Mouse (Mus musculus) thymus, postnatal 36 days (tissue): ENCODE data around the gene Arrb1.
"Not testable (repeated sequence)": the region's sequence is repeated elsewhere in the genome, so short reads cannot be mapped to it uniquely, and the experiment has no call there.

Experiments
- DNase-seq, 2 experiments: peaks; one replicate each; pipeline ENCODE4 v3.0.0; 2022; ENCODE audit warnings: mixed read lengths in 2 of 2

The Arrb1 gene

DNA sequence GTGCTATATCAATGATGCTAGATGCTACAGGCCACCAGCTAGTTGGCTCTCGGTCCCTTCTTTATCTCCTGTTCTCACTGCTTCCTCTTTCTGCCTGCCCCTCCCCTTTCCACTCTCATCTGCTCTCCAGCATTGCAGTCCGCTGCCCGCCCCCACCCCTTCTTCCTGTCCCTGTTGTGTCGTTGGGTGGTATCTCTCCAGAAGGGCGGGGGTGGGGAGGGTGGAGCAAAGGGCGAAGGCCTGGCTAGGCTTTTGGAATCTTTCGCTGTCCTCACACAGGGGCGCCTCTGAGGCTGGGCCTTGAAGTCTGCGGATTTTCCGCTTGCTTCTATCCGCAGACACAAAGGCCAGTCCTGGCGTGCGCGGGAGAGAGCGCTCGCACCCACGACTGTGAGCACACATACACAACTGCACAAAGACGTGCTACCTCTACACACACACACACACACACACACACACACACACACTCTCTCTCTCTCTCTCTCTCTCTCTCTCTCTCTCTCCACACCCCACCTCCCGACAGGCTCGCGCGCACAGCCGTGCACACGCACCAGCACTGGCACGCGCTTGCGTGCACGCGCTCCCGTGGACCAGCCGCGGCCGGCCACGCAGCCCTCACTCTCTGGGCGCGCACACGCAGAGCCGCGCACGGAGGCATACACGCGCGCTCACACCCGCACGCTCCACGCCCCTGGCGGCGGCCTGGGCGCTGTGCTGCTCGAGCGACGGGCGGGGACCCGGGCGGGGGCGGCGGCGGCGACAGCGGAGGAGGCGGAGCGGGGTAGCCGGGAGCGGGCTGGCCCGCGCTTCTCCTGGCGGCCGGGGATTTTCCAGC, at the start of gene Arrb1:
Gene Arrb1, plus strand, starts transcription at position 566 of the 835 bp plus-strand sequence.
- DNase-seq: peak; percentile 82 to 87

DNA sequence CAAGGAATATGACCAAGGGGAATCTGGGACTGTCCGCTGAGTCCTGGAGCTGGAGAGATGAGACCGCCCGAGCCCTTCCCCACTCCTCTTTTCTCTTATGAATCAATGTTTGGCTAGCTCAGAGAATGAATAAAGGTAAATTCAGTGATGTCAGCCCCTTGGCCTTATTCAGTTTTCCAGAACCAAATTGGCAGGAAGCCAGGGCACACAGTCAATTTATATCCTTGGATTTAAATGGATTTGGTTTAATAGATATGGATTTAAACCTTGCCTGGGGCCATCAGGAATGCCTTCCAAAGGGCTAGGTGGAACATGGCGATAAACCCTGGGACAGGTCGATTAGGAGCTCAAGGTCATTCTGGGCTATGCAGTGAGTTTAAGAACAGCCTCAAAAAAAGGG, 45.6 kb upstream of the Arrb1 start:
- DNase-seq: no peak

DNA sequence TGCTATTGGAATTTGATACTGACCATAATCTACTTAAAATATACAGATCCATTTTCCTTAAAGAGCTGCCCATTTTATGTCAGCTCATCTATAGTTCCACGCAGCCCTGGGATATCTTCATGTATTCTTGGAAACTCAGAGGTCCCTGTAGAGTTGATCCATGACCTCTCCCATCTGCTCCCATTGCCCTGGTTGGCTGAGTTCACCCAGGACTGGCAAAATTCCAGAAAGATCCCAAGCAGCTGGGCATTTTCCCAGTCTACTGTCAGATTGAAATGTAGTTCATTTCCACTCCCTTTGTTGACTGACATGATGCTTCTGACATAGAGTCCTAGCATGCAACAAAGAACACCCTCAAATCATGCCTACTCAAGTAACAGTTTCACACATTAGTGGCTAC, 36.1 kb upstream of the Arrb1 start:
- no peak for DNase-seq

DNA sequence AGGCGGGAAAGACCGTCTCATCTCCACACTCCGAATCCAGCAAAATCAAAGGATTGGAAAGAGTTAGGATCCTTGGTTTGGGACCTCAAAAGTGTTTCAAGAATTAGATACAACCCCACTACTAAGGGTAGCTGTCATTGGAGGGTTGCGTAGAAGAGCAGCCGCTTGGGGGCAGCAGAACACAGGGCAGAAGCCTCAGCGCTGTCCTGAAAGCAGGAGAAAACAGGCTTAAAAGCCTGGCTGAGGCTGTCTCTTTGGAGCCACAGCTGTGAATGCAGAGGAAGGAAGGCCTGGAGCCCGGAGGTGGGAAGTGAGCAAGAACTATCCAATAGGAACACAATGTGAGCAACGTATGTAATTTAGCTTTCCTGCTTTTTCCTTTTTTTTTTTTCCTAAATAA, 35.1 kb upstream of the Arrb1 start:
- DNase-seq: peak; percentile 75 to 80

DNA sequence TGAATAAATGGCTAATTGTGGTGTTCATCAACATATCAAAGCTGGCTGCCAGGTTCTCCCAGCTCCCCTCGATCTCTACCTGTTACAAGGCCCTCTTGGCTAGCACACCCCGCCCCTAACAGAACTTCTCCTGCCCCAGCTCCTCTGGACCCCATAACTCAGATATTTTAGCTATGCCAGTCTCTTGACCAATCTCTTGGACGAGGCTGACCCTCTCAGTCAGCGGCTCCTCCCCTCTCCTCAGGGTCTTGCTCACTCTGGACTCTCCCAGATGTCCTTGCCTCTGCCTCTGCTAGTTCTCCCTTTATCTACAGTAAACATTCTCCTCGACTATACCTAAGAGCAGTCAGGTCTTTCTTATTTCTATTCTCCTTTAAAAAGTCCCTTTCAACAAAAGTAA, 34.6 kb upstream of the Arrb1 start:
- DNase-seq: peak in 1 of 2 experiments; percentile 9

DNA sequence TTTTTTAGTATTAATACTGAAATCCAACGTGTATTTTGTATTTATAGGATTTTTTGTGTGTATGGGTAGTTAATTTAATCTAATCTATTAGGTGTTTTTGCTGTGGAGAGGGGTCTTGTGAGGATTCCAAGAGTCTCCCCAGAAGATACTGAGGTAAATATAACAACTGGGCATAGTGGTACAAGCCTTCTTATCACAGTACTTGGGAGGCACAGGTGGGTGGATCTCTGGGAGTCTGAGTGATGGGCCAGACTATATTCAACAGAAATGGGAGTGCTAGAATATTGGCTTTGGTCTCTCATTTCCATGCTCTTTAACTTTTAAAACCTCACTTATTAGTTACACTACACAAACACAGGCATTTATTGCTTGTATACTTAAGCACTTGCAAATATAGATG, 34.1 kb upstream of the Arrb1 start:
- no peak for DNase-seq

DNA sequence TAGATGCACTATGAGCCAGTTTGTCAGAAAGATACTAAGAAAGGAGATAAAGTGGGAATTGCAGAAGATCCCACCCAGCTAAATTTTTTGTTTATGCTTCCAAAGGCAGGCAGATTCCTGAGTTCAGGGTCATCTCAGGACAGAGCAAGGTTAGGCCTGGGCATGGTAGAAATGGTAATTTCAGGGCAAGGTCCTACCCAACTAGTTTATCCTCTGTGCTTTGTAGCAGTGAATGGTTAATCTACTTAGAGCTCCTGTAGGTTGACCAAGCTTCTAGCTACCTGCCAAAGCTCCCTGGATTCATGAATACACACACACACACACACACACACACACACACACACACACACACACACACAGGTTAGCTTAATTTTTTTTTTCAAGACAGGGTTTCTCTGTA, 30.7 kb upstream of the Arrb1 start:
- no peak for DNase-seq

DNA sequence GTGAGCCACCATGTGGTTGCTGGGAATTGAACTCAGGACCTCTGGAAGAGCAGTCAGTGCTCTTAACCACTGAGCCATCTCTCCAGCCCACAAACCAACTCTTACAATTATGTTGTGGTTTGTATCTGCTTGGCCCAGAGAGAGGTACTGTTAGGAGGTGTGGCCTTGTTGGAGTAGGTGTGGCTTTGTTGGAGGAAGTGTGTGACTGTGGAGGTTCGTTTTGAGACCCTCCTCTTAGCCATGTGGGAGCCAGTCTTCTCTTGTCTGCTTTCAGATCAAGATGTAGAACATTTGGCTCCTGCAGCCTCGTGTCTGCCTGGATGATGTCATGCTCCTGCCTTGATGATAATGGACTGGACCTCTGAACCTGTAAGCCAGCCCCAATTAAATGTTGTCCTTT, 27.1 kb upstream of the Arrb1 start:
- DNase-seq: not testable (repeated sequence)

DNA sequence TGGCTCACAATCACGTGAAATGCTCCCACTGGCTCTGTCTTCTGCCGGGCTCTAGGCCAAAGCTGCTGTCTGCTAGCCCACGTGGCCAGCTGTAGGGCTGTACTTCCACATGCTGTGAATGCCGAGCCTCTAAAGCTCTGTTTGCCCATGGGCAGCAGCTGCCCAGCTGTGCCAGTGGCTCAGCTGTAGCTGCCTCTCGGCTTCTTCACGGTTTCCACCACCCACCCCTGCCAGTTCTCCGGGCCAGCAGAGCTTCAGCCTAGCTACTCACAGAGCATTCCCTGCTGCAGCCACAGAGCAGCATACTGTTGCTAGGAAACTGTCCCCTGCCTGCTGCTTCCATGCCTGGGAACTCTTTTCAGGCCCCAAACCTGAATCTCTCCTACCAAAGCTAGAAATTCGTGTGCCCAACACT, 25.2 kb upstream of the Arrb1 start:
- DNase-seq: no peak

DNA sequence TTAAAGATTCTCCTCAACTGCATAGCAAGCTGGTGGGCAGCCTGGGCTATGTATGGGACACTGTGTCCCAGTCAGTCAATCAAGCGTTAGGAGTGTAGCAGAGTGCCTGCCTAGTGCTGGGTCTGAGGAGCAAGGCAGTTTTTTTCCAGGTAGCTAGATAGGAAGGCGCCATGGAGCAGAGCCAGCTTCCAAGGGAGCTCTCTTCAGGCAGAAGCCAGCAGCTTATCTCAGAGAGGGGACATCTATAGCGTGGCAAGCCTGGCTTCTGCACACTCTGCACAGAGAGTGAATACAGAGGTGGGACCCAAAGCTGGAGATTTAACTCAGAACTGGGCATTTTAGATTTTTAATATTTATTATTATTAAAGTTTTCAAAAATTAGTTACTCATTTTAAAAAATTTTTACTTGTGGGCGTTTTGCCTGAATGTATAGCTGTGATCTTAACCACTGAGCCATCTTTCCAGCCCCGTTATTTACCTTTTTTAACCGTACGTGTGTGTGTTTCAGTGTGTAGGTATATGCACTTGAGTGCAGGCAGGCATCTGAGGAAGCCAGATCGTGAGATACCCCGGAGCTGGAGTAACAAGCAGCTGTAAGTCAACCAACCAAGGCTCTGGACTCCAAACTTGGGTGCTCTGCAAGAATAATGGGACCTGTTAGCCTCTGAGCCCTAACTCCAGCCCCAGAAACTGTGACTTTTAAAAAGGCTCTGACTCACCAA, 19.0 kb upstream of the Arrb1 start:
- no peak for DNase-seq

DNA sequence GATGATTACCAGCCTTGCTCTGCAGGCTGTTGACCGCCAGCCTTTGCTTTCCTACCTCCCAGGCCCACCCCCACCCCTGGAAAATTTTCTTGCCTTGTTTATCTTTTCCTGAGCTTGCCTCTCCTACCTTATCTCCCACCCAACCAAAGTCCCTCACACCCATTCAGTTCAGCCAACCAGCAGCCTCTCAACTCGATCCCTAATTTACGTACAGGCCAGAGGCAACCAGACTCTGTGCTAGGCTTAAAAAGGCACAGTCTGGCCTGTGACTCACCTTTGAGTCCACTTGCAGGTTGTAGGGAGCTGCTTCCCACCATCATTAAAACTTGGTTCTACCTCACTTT, 18.5 kb upstream of the Arrb1 start:
- DNase-seq: no peak

DNA sequence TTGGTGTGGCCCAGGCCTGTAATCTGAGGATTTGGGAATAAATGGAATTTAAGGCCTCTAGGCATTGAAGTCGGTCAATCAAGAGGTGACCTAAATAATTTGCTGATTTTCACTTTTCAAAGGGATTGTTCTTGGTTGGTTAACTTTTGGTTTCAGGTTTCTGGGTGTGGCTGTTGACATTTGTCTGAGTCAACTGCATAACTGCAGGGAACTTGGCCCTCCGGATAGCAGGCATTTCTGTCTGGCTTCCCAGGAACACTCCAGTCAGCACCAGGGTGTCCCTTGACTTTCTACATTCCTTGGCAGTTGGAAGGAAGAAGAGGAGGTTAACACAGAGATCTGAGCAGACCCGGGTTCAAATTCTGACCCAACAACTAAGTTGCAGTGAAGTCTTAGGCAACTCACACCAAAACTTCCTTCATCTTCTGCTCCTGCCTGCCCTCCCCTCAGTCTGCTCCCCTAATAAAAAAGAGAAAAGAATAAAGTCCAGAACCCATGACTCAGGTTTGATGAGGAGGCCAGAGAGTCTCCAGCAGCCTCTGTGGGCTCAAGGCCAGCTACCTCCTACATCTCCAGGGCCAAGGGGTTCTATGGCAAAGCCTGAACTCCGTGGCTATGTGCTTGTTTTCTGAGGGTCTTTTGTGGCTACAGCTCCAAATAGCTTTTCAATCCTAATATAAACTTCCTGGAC, 16.2 kb upstream of the Arrb1 start:
- no peak for DNase-seq

DNA sequence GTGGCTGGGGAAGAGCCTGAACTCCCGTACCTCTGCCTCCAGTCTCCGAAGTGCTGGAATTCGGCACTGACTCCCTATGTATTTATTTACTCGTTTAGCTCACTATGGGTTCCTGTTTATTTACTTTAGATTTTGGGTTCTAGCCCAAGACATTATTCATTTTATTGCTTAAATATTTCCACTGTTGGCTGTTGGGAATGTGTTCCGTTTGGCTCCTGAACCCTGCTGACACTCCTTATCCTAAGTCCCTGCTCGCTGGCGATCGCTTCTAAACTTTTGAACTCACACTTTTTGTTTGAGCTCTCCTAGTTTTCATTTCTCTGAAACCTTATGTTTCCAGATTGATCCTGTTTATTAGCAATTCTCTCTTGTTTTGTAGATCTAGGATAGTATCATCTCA, 12.1 kb upstream of the Arrb1 start:
- DNase-seq: no peak

DNA sequence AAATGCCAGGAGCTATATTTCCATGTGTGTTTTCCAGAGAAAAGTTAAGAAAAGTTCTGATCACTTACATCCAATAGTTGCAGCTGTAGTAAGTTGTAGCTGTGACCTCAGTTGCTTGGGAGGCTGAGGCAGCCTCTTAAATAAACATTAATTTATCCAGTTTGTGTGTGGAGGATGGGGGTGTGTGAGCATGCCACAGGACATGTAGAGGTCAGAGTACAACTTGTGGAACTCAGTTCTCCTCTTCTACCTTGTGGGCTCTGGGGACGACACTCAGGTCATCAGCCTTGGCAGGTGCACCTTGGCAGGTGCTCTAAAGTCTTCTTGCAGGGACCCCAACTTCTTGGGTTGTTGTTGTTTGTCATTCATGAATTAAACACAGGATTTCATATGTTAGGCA, 11.4 kb upstream of the Arrb1 start:
- no peak for DNase-seq

DNA sequence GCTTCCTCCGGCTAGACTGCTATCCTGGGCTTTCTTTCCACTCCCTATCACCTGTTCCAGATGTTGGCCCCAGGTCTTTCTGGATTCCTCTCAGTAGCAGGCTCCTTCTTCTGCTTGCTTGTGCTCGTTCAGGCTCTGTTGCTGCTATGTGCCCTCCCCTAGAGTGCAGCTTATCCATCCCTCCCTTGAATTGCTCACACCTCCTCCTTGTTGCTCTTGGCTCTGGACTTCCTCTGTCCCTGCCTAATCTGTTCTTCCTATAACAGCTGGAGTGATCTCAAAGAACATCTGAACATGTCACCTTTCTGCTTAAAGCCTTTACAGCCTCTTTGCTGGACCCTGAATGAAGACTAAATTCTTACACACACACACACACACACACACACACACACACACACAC, 6.7 kb upstream of the Arrb1 start:
- no peak for DNase-seq

DNA sequence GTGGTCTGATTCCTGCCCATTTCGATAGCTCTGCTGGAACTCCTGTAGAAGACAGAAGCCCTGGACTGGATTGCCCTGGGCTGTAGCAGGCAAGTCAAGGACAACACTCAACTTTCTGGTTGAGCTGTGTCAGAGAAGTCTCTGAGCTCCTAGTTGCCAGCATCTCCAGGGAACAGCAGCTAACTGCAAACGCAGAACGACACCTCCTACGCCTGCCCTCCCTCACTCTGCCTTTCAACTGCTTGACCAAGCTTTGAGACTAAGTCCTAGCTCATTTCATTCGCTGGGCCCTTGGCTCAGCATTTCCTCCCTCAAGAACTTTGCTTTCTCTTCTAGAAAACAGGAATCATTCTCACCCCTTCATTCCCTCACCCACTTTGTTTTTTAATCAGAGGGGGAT, 5.9 kb upstream of the Arrb1 start:
- DNase-seq: no peak

DNA sequence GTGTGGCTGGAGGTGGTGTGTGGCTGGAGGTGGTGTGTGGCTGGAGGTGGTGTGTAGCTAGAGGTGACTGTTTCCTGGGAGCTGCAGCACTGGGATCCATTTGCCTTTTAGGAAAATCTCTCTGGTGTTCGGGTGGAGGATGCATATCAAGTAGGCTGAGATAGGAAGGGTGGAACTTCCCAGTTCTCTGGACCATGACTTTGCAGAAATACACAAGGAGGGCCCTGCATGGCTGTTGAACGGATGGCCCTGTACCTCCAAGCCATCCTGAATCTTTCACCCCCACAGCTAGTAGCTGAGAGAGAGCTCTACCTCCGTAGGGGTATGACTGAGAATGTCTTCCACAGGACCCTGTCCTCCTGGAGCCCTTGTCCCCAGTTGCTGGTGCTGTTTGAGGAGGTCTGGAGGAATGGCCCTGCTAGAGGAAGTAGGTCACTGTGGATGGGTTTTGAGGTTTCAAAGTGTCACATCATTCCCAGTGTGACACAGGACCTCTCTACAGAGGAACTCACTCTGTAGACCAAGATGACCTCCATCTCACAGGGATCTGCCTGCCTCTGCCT, 3.8 kb upstream of the Arrb1 start:
- no peak for DNase-seq

DNA sequence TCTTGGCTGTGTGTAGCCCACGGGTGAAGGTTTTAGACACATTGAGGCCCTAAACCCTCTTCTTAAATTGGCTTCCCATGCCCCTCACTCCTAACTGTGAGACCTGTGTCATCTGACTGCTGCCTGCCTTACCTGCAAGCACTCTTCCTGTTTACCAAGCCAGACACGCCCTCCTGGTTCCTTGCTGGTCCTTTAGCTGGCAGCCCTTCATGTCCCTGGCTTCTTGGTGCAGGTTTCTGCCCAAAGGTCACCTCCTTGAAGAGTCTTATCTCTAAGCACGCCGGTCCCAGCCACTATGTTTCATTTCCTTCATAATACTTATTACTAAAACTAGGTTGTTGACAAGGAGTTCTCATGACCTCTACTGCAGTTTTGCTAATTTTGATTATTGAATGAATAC, 2.7 kb upstream of the Arrb1 start:
- no peak for DNase-seq

DNA sequence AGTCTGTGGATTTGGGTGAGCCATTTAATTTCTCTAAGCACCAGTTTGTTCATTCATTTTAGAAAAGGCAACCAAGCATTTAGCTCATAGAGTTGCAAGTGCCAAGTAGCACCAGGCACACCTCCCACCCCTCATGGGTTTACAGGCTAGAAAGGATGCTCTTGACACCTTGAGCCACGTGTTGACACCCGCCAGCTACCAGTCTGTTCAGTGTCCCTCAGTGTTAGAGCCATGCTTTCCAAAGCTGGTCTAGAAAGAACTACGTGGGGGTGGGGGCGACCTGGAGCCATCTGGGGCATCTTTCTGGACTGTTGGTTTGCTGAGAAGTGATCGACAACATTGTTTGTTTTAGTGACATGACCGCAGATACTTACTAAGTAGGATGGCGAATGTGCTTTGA, 1.7 kb upstream of the Arrb1 start:
- no peak for DNase-seq

DNA sequence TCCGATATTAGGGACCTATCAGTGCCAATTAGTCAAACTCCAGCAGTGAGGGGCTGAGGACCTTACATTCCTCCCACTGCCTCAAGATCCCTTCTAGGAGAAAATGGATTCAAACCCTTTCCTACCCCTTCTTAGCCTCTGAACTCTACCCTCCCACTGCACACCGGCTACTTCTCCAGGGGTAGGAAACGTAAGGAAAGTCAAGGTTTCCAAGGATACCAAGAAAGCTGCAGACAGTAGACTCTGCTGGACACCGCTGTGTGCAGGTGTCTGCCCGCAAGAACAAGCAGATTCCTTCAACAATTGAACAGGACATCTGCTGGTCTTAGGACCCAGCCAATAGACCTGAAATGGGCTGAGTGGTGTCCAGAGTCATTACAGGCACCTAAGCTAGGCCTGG, 765 bp upstream of the Arrb1 start:
- DNase-seq: no peak

DNA sequence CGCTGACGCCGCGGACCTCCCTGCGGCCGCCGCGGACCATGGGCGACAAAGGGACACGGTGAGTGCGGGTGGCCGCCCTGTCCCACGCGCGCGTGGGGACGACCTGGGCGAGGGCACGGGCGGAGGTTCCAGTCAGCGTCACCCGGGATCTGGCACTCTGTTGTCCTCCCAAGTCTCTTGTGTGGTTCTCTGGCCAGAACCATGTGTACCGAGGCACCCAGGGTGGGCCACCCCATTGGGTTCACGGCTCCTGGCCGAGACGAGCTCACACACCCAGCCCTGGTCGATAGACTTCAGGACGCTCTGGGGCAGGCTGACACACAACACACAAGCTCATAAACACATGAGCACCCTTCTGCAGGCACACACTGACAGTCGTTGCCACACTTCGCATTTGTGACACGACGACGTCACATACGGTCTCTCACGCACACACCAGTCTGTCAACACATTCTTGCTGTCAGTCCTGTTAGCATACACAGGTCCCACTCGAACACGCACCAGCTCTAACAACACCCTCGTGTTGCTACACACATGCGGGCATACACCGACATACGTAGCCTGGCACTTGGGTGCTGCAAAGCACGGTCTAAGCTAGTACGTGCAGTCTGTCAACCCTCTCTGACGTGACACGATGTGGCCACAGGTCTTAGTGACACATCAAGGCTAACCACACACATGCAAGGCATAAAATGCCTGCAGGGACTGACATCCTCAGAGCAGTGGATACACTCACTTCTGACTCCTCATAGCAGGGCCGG, 655 bp downstream of the Arrb1 start:
- peak; percentile 41 to 45 for DNase-seq

DNA sequence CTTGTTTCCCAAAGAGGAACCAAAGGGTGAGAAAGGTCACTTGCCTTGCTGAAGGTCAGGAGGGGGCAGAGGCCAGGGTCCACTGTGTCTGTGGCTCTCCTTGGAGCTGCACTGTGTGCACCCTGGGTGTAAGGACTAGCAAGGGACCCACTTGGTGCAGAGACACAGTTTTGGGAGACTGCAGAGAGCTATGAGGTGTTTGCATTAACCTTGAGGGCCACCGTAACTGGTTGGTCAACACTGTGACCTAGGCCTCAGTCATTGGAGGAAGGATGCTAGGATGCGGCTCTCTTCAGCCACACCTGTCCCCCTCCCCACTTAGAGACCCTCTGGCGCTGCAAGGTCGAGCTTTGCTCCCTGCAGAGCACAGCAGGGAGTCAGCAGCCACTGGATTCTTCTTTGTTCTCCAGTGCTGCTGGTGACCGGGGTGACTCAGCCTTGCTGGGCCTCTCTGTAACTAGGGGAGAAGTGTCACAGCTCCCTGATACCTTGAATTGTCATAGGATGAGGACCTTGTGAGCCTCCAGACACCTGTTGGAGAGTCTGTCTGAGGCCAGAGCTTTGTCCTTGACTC, 2.0 kb downstream of the Arrb1 start:
- DNase-seq: no peak

DNA sequence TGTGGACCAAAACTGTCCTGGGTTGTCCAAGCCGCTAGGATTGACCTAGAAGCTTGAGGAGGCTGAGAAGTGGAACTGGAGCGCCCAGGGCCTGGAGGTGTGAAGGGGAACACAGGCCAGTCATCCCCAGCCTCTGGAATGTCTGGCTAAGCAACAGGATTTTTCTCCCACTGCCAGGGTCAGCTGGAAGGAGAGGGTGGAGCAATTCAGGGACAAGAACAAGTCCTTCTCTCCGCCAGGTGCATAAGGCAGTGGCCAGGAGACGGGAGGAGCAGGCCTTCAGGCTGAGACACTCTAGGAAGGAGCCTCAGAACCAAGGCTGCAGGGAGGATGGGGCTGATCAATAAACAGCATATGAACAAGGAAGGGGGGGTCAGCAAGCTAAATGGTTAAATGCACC, 3.2 kb downstream of the Arrb1 start:
- DNase-seq: no peak
